Mouse (Mus musculus): ENCODE results near the gene Sox5. TPM values are rescaled to one million over a fixed set of nuclear protein-coding genes. Genes with fewer than 3 reads are reported as not detected.

Sox5 gene
- total RNA-seq, 2 experiments from 2014 or later: 46.4 to 57.5 TPM

DNA sequence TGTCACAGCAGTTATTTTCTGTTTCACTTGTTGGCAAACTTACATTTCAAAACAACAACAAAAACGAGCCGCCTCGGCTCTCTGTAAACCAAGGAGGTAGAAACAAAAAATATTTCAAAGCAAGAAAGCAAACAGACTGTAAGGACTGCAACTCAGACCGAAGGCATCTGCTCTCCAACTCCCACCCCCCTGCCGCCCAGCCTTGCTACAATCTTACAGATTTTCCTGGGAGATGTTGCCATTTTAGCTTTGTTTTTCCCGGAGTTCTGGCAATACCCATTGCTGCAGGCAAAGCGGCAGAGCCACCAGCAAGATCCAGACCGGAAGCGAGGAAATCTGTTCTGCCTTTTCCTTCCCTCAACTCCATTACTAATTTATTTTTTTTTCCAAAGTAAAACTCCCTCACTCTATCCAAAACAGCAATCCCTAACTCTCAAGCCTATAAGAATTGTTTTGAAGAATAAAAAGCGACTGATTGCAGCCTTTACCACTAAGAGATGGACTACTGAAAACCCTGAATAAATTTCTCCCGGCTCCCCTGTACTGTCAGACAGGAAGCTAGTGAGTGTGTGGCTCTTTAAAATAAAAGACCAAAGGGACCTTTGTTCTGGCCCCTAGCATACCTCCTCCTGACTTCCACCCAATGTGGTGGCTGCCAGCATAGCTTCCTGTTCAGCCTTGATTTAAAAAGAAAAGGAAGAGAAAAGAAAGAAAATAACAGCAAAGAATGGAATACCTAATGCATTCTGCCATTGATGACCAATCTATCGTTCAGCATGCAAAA is 600.5 kb downstream of the Sox5 start:
- intact Hi-C loops (cut with DNase I): no loop called here
- DNase-seq (ENCODE audit: low spot score in 2 of 2): peak in 1 of 2 experiments; percentile 73

- DNase-seq (ENCODE audit: low spot score in 2 of 2): no peak
- intact Hi-C loops (cut with DNase I): no loop called here
Measured at GRCm38 (mm10) chr6:144179111-144179510, 602.7 kb downstream of the Sox5 start.

- DNase-seq (ENCODE audit: low spot score in 2 of 2): no peak
- intact Hi-C loops (cut with DNase I): no loop called here
Measured at GRCm38 (mm10) chr6:144176674-144177073, 605.1 kb downstream of the Sox5 start.

DNA sequence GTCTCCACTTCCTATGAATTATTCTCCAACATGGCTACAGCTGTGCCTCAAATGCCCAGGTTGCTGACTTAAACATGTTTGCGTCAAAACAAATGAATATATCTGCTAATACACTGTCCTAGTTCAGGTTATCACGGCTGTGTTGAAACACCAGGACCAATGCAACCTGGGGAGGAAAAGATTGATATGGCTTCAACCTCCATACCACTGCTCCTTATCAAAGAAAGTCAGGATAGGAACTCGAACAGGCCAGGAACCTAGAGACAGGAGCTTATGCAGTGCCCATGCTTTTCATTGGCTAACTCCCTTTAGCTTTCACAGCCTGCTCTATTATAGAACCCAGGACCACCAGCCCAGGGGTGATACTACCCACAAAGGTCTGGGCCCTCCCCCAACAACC is 606.2 kb downstream of the Sox5 start:
- intact Hi-C loops (cut with DNase I): no loop called here
- DNase-seq (ENCODE audit: low spot score in 2 of 2): no peak

DNA sequence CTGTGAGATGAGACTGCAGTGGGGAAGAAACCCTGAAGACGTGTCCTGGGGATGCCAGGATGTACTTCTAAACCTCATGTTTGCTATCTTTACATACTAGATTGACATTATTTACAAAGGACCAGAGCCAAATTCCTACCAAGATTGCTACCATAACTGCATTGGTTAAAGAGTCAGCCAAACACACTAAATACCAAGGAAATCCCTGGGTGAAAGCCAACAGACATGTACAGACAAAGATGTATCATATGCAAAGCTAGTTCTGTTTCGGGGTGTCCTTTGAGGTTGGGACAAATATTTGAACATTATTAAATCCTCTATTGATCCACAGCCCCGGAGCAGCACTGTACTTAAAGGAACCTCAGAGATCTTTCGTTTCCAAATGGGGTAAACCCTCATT is 611.2 kb downstream of the Sox5 start:
- no peak for DNase-seq (ENCODE audit: low spot score in 2 of 2)
- intact Hi-C loops (cut with DNase I): no loop called here

- intact Hi-C loops (cut with DNase I): no loop called here
- no peak for DNase-seq (ENCODE audit: low spot score in 2 of 2)
Measured at GRCm38 (mm10) chr6:144169791-144170190, 612.0 kb downstream of the Sox5 start.

GRCm38 (mm10) chr6:144168696-144169476 is 612.9 kb downstream of the Sox5 start:
- DNase-seq (ENCODE audit: low spot score in 2 of 2): no peak
- intact Hi-C loops (cut with DNase I): no loop called here

DNA sequence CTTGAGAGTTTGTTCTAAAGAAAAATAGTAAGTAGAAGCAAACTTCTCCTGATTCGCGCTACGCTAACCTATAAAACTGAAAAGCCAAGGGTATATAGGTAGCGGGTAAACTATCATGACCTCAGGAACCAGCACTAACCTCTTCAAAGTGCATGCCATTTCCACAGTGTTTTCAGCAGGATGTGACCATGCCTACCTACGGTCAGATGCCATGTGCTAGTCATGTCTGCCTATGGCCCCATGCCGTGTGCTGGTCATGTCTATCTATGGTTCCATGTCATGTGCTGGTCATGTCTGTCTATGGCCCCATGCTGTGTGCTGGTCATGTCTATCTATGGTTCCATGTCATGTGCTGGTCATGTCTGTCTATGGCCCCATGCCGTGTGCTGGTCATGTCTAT is 614.7 kb downstream of the Sox5 start:
- intact Hi-C loops (cut with DNase I): no loop called here
- DNase-seq (ENCODE audit: low spot score in 2 of 2): no peak

DNA sequence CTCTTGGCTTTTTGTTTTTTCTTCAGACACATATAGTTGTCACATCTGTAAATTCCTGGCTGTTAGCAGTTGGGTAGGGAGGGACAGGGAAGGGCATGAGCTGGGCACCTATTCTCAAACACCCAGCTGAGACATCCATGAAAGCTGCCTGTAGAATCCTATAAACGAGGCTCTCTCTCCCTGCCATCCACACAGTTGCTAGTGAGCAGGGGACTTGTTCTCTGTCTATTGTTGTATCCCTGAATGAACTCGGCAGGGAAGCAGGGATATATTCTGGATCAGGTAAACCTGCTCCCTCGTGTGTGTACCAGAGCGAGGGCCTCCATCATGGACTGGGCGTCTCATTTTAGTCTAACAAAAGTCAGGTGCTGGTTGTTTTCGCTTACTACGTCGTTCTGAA is 615.1 kb downstream of the Sox5 start:
- no peak for DNase-seq (ENCODE audit: low spot score in 2 of 2)
- intact Hi-C loops (cut with DNase I): no loop called here

DNA sequence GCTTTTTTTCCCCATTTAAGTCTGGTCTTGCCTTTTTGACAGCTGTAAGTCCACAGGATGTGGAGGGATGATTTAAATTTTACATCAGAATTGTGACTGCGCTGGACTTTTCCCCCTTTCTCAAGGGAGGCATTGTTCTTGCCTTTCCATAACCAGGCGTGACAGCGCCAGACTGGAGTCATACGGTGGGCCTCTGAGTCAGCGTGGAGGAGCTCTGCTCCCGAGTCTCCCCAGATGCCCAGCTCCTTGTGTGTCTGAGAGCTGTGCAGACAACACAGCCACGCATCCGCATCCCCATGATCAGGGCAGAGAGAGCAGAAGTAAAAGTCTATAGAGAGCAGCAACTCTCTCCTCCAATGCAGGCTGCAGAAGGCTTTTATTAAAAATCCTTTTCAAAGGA is 615.7 kb downstream of the Sox5 start:
- DNase-seq (ENCODE audit: low spot score in 2 of 2): peak in 1 of 2 experiments; percentile 64
- intact Hi-C loops (cut with DNase I): no loop called here

DNA sequence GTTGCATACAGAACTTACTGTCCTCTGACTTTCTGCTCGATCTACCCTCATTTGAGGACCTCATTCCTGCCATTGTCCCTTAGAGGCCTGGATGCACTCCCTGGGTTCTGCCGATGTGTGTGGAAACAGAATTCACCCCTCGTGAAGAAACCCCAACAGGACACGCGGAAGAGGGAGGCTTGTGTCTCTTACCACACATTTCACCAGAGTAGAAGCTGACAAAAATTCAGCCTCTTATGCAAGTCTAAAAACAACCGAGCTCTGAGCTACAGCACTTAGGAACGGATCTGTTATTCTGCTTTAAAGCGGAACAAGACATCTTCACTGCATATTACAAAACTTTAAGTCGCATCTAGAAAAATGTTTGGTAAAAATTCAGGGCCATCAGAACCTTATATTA is 618.3 kb downstream of the Sox5 start:
- DNase-seq (ENCODE audit: low spot score in 2 of 2): peak in 1 of 2 experiments; percentile 62
- intact Hi-C loops (cut with DNase I): no loop called here

GRCm38 (mm10) chr6:144158637-144159036 is 623.1 kb downstream of the Sox5 start:
- intact Hi-C loops (cut with DNase I): no loop called here
- DNase-seq (ENCODE audit: low spot score in 2 of 2): peak in 1 of 2 experiments; percentile 75

- intact Hi-C loops (cut with DNase I): no loop called here
- DNase-seq (ENCODE audit: low spot score in 2 of 2): peak; percentile 66 to 80
Measured at GRCm38 (mm10) chr6:144154892-144155424, 626.8 kb downstream of the Sox5 start.

GRCm38 (mm10) chr6:144151957-144152356 is 629.8 kb downstream of the Sox5 start:
- DNase-seq (ENCODE audit: low spot score in 2 of 2): no peak
- intact Hi-C loops (cut with DNase I): no loop called here

DNA sequence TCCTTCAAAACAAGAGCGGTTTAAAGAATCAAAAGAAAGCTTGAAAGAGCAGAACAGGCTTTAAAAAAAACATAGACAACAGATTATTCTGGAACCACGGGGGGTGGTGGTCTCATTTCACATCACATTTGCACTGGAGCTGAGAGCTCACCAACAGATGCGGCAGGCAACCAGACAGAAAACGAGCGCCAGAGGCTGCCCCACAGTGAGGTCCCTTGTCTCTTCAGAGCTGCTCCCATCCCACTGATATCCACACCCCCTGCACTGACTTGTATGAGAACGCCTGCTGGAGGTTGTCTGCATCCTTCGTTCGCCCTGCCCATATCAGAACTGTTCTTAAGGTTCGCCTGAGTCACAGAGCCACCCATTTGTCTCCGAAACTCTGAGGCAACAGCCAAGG is 630.7 kb downstream of the Sox5 start:
- peak in 1 of 2 experiments; percentile 35 for DNase-seq (ENCODE audit: low spot score in 2 of 2)
- intact Hi-C loops (cut with DNase I): no loop called here

GRCm38 (mm10) chr6:144137397-144137796 is 644.4 kb downstream of the Sox5 start:
- no peak for DNase-seq (ENCODE audit: low spot score in 2 of 2)
- intact Hi-C loops (cut with DNase I): loop anchor here (10.0 kb wide), 1 partner anchor 903 kb away; no protein-coding TSS in a partner anchor

GRCm38 (mm10) chr6:144136894-144137293 is 644.9 kb downstream of the Sox5 start:
- intact Hi-C loops (cut with DNase I): loop anchor here (10.0 kb wide), 1 partner anchor 902 kb away; no protein-coding TSS in a partner anchor
- no peak for DNase-seq (ENCODE audit: low spot score in 2 of 2)

GRCm38 (mm10) chr6:144129927-144130326 is 651.9 kb downstream of the Sox5 start:
- DNase-seq (ENCODE audit: low spot score in 2 of 2): no peak
- intact Hi-C loops (cut with DNase I): loop anchor here (10.0 kb wide), 1 partner anchor 895 kb away; no protein-coding TSS in a partner anchor

DNA sequence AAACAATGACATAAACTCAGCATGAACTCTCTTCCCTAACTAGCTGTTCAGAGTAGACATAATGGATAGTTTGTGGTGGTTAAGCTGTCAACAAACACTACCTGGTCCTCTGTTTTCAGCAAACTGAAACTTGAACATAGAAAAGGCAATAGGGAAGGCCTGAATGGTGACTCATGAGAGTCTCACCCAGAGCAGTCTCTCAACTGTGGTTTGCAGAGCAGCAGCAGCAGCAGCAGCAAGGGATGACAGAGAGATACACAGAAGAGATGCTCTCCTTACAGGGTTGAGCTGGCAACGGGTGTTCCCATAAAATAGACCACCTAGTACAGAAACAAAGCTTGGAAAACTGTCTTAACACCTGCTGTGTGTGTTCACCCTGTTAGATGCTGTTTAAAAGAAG is 661.8 kb downstream of the Sox5 start:
- no peak for DNase-seq (ENCODE audit: low spot score in 2 of 2)
- intact Hi-C loops (cut with DNase I): no loop called here

DNA sequence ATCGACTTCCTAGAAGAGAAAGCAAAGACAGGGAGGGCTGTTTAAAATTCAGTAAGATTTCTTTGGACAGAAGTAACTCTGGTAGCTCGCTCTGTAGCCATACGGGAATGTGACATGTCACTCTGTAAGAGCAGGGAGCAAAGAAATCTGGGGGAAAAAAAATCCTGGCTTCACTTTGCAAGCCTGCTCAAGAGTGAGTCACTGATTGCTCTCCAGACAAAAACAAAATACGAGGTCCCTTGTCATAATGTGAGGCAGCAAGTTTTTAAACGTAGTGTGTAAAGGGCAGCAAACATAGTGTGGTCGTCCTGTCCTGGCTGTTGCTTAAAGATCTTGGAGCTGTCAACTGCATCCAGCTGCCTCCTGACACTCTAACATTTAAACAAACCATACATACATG is 665.1 kb downstream of the Sox5 start:
- intact Hi-C loops (cut with DNase I): no loop called here

DNA sequence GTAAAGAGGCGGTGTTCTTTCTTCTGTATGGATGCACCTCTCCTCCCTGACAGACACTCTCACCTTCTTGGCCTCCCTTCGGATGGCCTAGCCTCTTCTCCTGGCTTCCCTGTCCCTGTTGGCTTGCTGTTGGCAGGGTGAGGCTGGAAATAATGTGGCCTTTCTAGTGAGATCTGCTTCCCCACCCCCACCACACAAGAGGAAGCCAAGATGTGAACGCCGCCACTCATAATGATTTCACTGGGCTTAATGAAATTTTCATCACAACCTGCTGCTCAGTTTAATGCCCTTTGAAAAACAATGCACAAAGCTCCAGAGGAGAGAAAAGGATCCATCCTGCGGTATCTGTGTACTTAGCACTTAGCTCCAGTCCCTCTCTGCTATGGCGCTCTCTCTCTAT is 670.2 kb downstream of the Sox5 start:
- no peak for DNase-seq (ENCODE audit: low spot score in 2 of 2)
- intact Hi-C loops (cut with DNase I): no loop called here

More for the DNA sequence above, 665.1 kb downstream of the Sox5 start:
- DNase-seq (ENCODE audit: low spot score in 2 of 2): no peak
